Mouse (Mus musculus): Measurements from ENCODE around the gene Nupr1. TPM values are rescaled to one million over a fixed set of nuclear protein-coding genes. Genes with fewer than 3 reads are reported as not detected.

Gene Nupr1
- total and polyA plus RNA-seq, 3 experiments = 1.8 to 11.0 TPM; not detected in 1

- H3K9me3 ChIP-seq (replicated peaks; ENCODE audit: insufficient read depth, low read length) = no peaks in the 10 kb centered on the region
- TF ChIP-seq HCFC1 (IDR thresholded peaks at IDR 0.05; ENCODE audit: low read depth, low read length) = no peak
- no peak overlapping the region for H3K27ac ChIP-seq (ENCODE audit: control insufficient read depth, low read depth, low read length)
- H3K79me2 ChIP-seq (ENCODE audit: control insufficient read depth, insufficient read depth, low read length, poor library complexity) = no peaks in the 10 kb centered on the region
- no peak for DNase-seq (ENCODE audit: low read depth, low spot score)
- no peak overlapping the region for H3K9ac ChIP-seq (ENCODE audit: control insufficient read depth, low read depth, low read length, poor library complexity, severe bottlenecking)
- no peak overlapping the region for H3K4me3 ChIP-seq (ENCODE audit: control insufficient read depth in 1 of 2, insufficient read depth in 1 of 2, low read depth in 2 of 2, low read length in 2 of 2)
- no peaks in the 10 kb centered on the region for H3K27me3 ChIP-seq (ENCODE audit: control insufficient read depth in 1 of 2, insufficient read depth in 2 of 2, low read length in 2 of 2)
- H3K36me3 ChIP-seq (ENCODE audit: control insufficient read depth in 1 of 2, insufficient read depth in 2 of 2, low read length in 2 of 2) = no peaks in the 10 kb centered on the region; a peak in 1 of 4 replicates
- no peaks in the 10 kb centered on the region for H3K4me1 ChIP-seq (ENCODE audit: control insufficient read depth in 1 of 2, insufficient read depth in 2 of 2, low read length in 2 of 2)
These were observed 48.1 kb upstream of the Nupr1 start for GRCm38 (mm10) chr7:126678545-126679341.

DNA sequence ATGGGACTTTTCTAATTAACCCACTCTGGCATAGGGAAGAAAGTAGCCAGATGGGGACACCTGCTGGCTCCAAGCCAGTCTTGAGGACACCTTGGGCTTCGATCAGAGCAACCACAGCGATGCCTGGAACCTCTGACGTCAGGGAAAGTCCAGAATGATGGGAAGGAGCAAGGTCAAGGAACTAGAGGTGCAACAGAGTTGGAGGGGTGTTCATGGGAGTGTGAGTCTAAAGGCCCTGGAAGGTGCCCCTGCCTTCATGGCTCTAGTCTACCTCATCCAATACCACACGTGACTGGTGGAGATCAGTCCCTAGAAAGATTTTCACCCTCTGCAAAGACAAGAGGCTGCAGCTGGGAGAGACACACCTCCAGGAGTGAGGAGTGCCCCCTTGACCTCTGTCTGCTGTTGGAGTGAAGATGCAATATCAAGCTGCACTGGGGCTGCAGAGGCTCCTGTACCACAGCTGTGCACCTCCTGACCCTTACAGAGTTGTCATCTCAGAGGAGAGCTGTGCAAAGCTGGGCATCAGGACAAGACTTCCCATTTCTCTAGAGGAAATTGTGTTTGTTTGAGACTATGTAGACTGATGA is 46.1 kb upstream of the Nupr1 start:
- DNase-seq (ENCODE audit: low read depth, low spot score) = no peak
- Histone ChIP-seq H3K36me3 (ENCODE audit: control insufficient read depth in 1 of 2, insufficient read depth in 2 of 2, low read length in 2 of 2) (no peaks in the 10 kb centered on the region; a peak in 2 of 4 replicates), H3K79me2 (ENCODE audit: control insufficient read depth, insufficient read depth, low read length, poor library complexity) (no peaks in the 10 kb centered on the region), H3K27me3 (ENCODE audit: control insufficient read depth in 1 of 2, insufficient read depth in 2 of 2, low read length in 2 of 2) (no peaks in the 10 kb centered on the region), H3K9ac (ENCODE audit: control insufficient read depth, low read depth, low read length, poor library complexity, severe bottlenecking) (no peak overlapping the region), H3K4me1 (ENCODE audit: control insufficient read depth in 1 of 2, insufficient read depth in 2 of 2, low read length in 2 of 2) (no peaks in the 10 kb centered on the region), H3K4me3 (ENCODE audit: control insufficient read depth in 1 of 2, insufficient read depth in 1 of 2, low read depth in 2 of 2, low read length in 2 of 2) (no peak overlapping the region), H3K9me3 (replicated peaks; ENCODE audit: insufficient read depth, low read length) (no peaks in the 10 kb centered on the region), H3K27ac (ENCODE audit: control insufficient read depth, low read depth, low read length) (no peak overlapping the region)
- TF ChIP-seq USF2 (IDR thresholded peaks at IDR 0.05; ENCODE audit: borderline replicate concordance in 1 of 2, insufficient read depth in 1 of 2, low read depth in 1 of 2, low read length in 2 of 2) (no peak), ETS1 (IDR thresholded peaks at IDR 0.05; ENCODE audit: low read depth, low read length) (no peak), SIN3A (IDR thresholded peaks at IDR 0.05; ENCODE audit: low read length) (no peak), MAX (IDR thresholded peaks at IDR 0.05; ENCODE audit: low read length) (no peak), NRF1 (IDR thresholded peaks at IDR 0.05; ENCODE audit: insufficient read depth, low read depth, low read length, poor library complexity, severe bottlenecking) (no peak)

GRCm38 (mm10) chr7:126676207-126676606 is 45.5 kb upstream of the Nupr1 start, which contains the start of gene Sult1a1:
Gene Sult1a1 (minus strand): TSS chr7:126676432.
- H3K27ac ChIP-seq (ENCODE audit: control insufficient read depth, low read depth, low read length) = no peak within 1 kb of the TSS
- no peaks in the 10 kb centered on the region; a peak in 1 of 4 replicates for H3K36me3 ChIP-seq (ENCODE audit: control insufficient read depth in 1 of 2, insufficient read depth in 2 of 2, low read length in 2 of 2)
- H3K27me3 ChIP-seq (ENCODE audit: control insufficient read depth in 1 of 2, insufficient read depth in 2 of 2, low read length in 2 of 2) = no peaks in the 10 kb centered on the region
- DNase-seq (ENCODE audit: low read depth, low spot score) = no peak
- no peak within 1 kb of the TSS for H3K4me3 ChIP-seq (ENCODE audit: control insufficient read depth in 1 of 2, insufficient read depth in 1 of 2, low read depth in 2 of 2, low read length in 2 of 2)
- H3K9me3 ChIP-seq (replicated peaks; ENCODE audit: insufficient read depth, low read length) = no peaks in the 10 kb centered on the region
- H3K9ac ChIP-seq (ENCODE audit: control insufficient read depth, low read depth, low read length, poor library complexity, severe bottlenecking) = no peak within 1 kb of the TSS
- no peaks in the 10 kb centered on the region for H3K79me2 ChIP-seq (ENCODE audit: control insufficient read depth, insufficient read depth, low read length, poor library complexity)
- H3K4me1 ChIP-seq (ENCODE audit: control insufficient read depth in 1 of 2, insufficient read depth in 2 of 2, low read length in 2 of 2) = no peaks in the 10 kb centered on the region
- no peak for TF ChIP-seq CHD1 (IDR thresholded peaks at IDR 0.05; ENCODE audit: low read depth, low read length)
- no peak for TF ChIP-seq SIN3A (IDR thresholded peaks at IDR 0.05; ENCODE audit: low read length)
- no peak for TF ChIP-seq TAL1 (IDR thresholded peaks at IDR 0.05; ENCODE audit: low read length)
- no peak for TF ChIP-seq EP300 (IDR thresholded peaks at IDR 0.05; ENCODE audit: low read depth in 1 of 2, low read length in 2 of 2)
- TF ChIP-seq MYB (IDR thresholded peaks at IDR 0.05; ENCODE audit: low read depth, low read length) = no peak
- no peak for TF ChIP-seq ELF1 (IDR thresholded peaks at IDR 0.05; ENCODE audit: low read depth, low read length)
- no peak for TF ChIP-seq GABPA (IDR thresholded peaks at IDR 0.05; ENCODE audit: low read depth, low read length)
- TF ChIP-seq POLR2AphosphoS5 (IDR thresholded peaks at IDR 0.05; ENCODE audit: borderline replicate concordance, low read depth, low read length) = no peak
- no peak for TF ChIP-seq RAD21 (IDR thresholded peaks at IDR 0.05; ENCODE audit: low read depth, low read length)
- no peak for TF ChIP-seq CHD2 (IDR thresholded peaks at IDR 0.05; ENCODE audit: low read length)
- no peak for TF ChIP-seq SMC3 (IDR thresholded peaks at IDR 0.05; ENCODE audit: low read depth, low read length)
- no peak for TF ChIP-seq MEF2A (IDR thresholded peaks at IDR 0.05; ENCODE audit: extremely low read depth, insufficient replicate concordance, low read depth, low read length, poor library complexity, severe bottlenecking)
- TF ChIP-seq ZKSCAN1 (IDR thresholded peaks at IDR 0.05; ENCODE audit: low read depth, low read length) = no peak
- TF ChIP-seq ZNF384 (IDR thresholded peaks at IDR 0.05; ENCODE audit: low read depth, low read length) = no peak
- TF ChIP-seq GATA1 (IDR thresholded peaks at IDR 0.05; ENCODE audit: low read depth, low read length) = no peak
- no peak for TF ChIP-seq UBTF (IDR thresholded peaks at IDR 0.05; ENCODE audit: borderline replicate concordance, insufficient read depth, low read depth, low read length)

Data from MEL (cell line).